Mouse (Mus musculus): Measurements from ENCODE around the gene Sik3. TPM values are rescaled to one million over a fixed set of nuclear protein-coding genes. Genes with fewer than 3 reads are reported as not detected.

Sik3 gene
- polyA plus RNA-seq, 1 experiment, result 30.4 TPM

- Histone ChIP-seq H3K4me1 (ENCODE audit: control insufficient read depth, insufficient read depth, low read length) (peaks cover 3% of the 10 kb centered on the region), H3K4me3 (ENCODE audit: control insufficient read depth, low read depth, low read length) (no peak overlapping the region), H3K27me3 (ENCODE audit: control insufficient read depth, insufficient read depth, low read length) (no peaks in the 10 kb centered on the region), H3K36me3 (ENCODE audit: control insufficient read depth, insufficient read depth, low read length) (no peaks in the 10 kb centered on the region), H3K27ac (ENCODE audit: control insufficient read depth, insufficient read depth, low read depth, low read length) (no peak overlapping the region)
- TF ChIP-seq POLR2A (IDR thresholded peaks at IDR 0.05; ENCODE audit: control insufficient read depth, low read depth, low read length), result no peak
- no peak for TF ChIP-seq CTCF (IDR thresholded peaks at IDR 0.05; ENCODE audit: control insufficient read depth, insufficient read depth, insufficient replicate concordance, low read depth, low read length)
Observed at GRCm38 (mm10) chr9:46030184-46030583, 17.6 kb downstream of the Sik3 start.

- TF ChIP-seq POLR2A (IDR thresholded peaks at IDR 0.05; ENCODE audit: control insufficient read depth, low read depth, low read length), result no peak
- TF ChIP-seq CTCF (IDR thresholded peaks at IDR 0.05; ENCODE audit: control insufficient read depth, insufficient read depth, insufficient replicate concordance, low read depth, low read length), result no peak
- Histone ChIP-seq H3K27me3 (ENCODE audit: control insufficient read depth, insufficient read depth, low read length) (no peaks in the 10 kb centered on the region), H3K4me1 (ENCODE audit: control insufficient read depth, insufficient read depth, low read length) (peaks cover 3% of the 10 kb centered on the region), H3K27ac (ENCODE audit: control insufficient read depth, insufficient read depth, low read depth, low read length) (no peak overlapping the region), H3K36me3 (ENCODE audit: control insufficient read depth, insufficient read depth, low read length) (no peaks in the 10 kb centered on the region), H3K4me3 (ENCODE audit: control insufficient read depth, low read depth, low read length) (no peak overlapping the region)
Observed at GRCm38 (mm10) chr9:46030968-46031367, 18.3 kb downstream of the Sik3 start.

- H3K27ac ChIP-seq (ENCODE audit: control insufficient read depth, insufficient read depth, low read depth, low read length), result no peak overlapping the region
- no peaks in the 10 kb centered on the region for H3K36me3 ChIP-seq (ENCODE audit: control insufficient read depth, insufficient read depth, low read length)
- H3K4me1 ChIP-seq (ENCODE audit: control insufficient read depth, insufficient read depth, low read length), result peaks cover 3% of the 10 kb centered on the region
- no peaks in the 10 kb centered on the region for H3K27me3 ChIP-seq (ENCODE audit: control insufficient read depth, insufficient read depth, low read length)
- TF ChIP-seq POLR2A (IDR thresholded peaks at IDR 0.05; ENCODE audit: control insufficient read depth, low read depth, low read length), result no peak
- TF ChIP-seq CTCF (IDR thresholded peaks at IDR 0.05; ENCODE audit: control insufficient read depth, insufficient read depth, insufficient replicate concordance, low read depth, low read length), result no peak
- no peak overlapping the region for H3K4me3 ChIP-seq (ENCODE audit: control insufficient read depth, low read depth, low read length)
Observed at GRCm38 (mm10) chr9:46032190-46032589, 19.6 kb downstream of the Sik3 start.

GRCm38 (mm10) chr9:46033058-46033457 is 20.4 kb downstream of the Sik3 start:
- Histone ChIP-seq H3K4me1 (ENCODE audit: control insufficient read depth, insufficient read depth, low read length) (peaks cover 3% of the 10 kb centered on the region), H3K36me3 (ENCODE audit: control insufficient read depth, insufficient read depth, low read length) (no peaks in the 10 kb centered on the region), H3K27me3 (ENCODE audit: control insufficient read depth, insufficient read depth, low read length) (no peaks in the 10 kb centered on the region), H3K27ac (ENCODE audit: control insufficient read depth, insufficient read depth, low read depth, low read length) (no peak overlapping the region), H3K4me3 (ENCODE audit: control insufficient read depth, low read depth, low read length) (no peak overlapping the region)
- TF ChIP-seq CTCF (IDR thresholded peaks at IDR 0.05; ENCODE audit: control insufficient read depth, insufficient read depth, insufficient replicate concordance, low read depth, low read length), result no peak
- no peak for TF ChIP-seq POLR2A (IDR thresholded peaks at IDR 0.05; ENCODE audit: control insufficient read depth, low read depth, low read length)

GRCm38 (mm10) chr9:46033862-46034261 is 21.2 kb downstream of the Sik3 start:
- no peak for TF ChIP-seq CTCF (IDR thresholded peaks at IDR 0.05; ENCODE audit: control insufficient read depth, insufficient read depth, insufficient replicate concordance, low read depth, low read length)
- TF ChIP-seq POLR2A (IDR thresholded peaks at IDR 0.05; ENCODE audit: control insufficient read depth, low read depth, low read length), result no peak
- Histone ChIP-seq H3K27ac (ENCODE audit: control insufficient read depth, insufficient read depth, low read depth, low read length) (no peak overlapping the region), H3K36me3 (ENCODE audit: control insufficient read depth, insufficient read depth, low read length) (no peaks in the 10 kb centered on the region; the same call in 1 of the 2 replicates), H3K4me1 (ENCODE audit: control insufficient read depth, insufficient read depth, low read length) (peaks cover 3% of the 10 kb centered on the region), H3K27me3 (ENCODE audit: control insufficient read depth, insufficient read depth, low read length) (no peaks in the 10 kb centered on the region), H3K4me3 (ENCODE audit: control insufficient read depth, low read depth, low read length) (no peak overlapping the region)

- TF ChIP-seq CTCF (IDR thresholded peaks at IDR 0.05; ENCODE audit: control insufficient read depth, insufficient read depth, insufficient replicate concordance, low read depth, low read length) (no peak), POLR2A (IDR thresholded peaks at IDR 0.05; ENCODE audit: control insufficient read depth, low read depth, low read length) (no peak)
- no peaks in the 10 kb centered on the region for H3K27me3 ChIP-seq (ENCODE audit: control insufficient read depth, insufficient read depth, low read length)
- H3K4me1 ChIP-seq (ENCODE audit: control insufficient read depth, insufficient read depth, low read length), result no peaks in the 10 kb centered on the region
- no peak overlapping the region for H3K4me3 ChIP-seq (ENCODE audit: control insufficient read depth, low read depth, low read length)
- H3K36me3 ChIP-seq (ENCODE audit: control insufficient read depth, insufficient read depth, low read length), result no peaks in the 10 kb centered on the region; the same call in 1 of the 2 replicates
- no peak overlapping the region for H3K27ac ChIP-seq (ENCODE audit: control insufficient read depth, insufficient read depth, low read depth, low read length)
Observed at GRCm38 (mm10) chr9:46035290-46035871, 22.8 kb downstream of the Sik3 start.

GRCm38 (mm10) chr9:46036881-46037280 is 24.3 kb downstream of the Sik3 start:
- no peak overlapping the region for H3K4me3 ChIP-seq (ENCODE audit: control insufficient read depth, low read depth, low read length)
- H3K27ac ChIP-seq (ENCODE audit: control insufficient read depth, insufficient read depth, low read depth, low read length), result no peak overlapping the region
- TF ChIP-seq POLR2A (IDR thresholded peaks at IDR 0.05; ENCODE audit: control insufficient read depth, low read depth, low read length), result no peak
- no peak for TF ChIP-seq CTCF (IDR thresholded peaks at IDR 0.05; ENCODE audit: control insufficient read depth, insufficient read depth, insufficient replicate concordance, low read depth, low read length)
- H3K4me1 ChIP-seq (ENCODE audit: control insufficient read depth, insufficient read depth, low read length), result no peaks in the 10 kb centered on the region
- no peaks in the 10 kb centered on the region; the same call in 1 of the 2 replicates for H3K36me3 ChIP-seq (ENCODE audit: control insufficient read depth, insufficient read depth, low read length)
- no peaks in the 10 kb centered on the region for H3K27me3 ChIP-seq (ENCODE audit: control insufficient read depth, insufficient read depth, low read length)
